Mouse (Mus musculus): Measurements from ENCODE around the gene Clta. TPM values are rescaled to one million over a fixed set of nuclear protein-coding genes. Genes with fewer than 3 reads are reported as not detected.

The Clta gene
- total RNA-seq, 1 experiment from 2014 or later: 316 TPM

DNA sequence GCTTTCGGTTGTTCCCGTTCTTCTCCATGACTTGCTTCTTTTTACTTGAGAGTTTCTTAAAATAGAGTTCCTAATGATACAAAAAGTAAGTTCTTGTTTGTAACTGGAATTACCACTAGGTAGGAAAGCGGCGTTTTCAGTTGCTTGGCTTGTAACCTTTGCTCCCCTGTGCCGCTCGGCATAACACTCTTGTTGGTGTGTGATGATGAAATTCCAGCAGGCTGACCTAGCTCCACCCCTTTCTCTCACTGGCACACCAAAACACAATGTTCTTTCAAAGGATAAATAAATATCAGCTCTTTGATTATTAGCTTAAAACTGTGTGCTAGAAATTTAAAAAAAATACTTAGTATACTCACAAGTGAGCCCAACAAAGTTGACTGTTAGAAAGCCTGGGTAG is 62.6 kb downstream of the Clta start:
- ATAC-seq (replicated peaks; ENCODE audit: low read depth, poor library complexity, severe bottlenecking): no peak

DNA sequence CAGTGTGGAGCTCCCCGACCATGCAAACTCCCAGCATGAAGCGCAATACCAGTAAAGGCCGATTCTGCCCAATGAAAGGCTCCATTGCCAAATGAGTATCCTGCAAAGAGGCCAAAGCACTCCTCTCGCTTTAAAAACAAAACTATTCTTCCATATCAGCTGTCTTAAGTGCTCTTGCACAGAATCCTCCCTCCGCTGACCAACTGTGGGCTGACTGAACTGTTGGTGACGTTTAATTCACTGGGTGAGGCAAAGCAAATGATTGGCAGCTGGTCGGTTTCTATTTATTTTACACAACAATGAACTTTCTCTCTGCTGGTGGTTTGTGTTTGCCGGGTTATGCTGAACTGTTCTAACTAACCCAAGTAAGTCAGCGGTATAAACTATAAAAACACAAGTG is 64.5 kb downstream of the Clta start:
- no peak for ATAC-seq (replicated peaks; ENCODE audit: low read depth, poor library complexity, severe bottlenecking)

DNA sequence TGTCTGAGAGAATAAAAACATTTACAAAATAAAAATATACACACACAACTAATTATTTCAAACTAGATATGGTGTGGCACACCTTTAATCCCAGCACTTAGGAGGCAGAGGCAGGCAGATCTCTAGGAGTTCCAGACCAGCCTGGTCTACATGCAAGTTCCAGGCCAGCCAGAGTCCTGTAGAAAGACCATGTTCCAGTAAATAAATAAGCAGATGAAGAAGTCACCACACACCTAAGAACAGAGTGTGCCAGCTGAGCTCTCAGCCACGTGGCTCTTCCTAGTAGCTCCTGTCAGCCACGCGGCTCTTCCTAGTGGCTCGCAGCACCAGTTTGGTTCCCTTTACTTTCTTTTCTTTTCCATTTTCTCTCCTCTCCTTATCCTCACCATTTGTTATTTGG is 65.2 kb downstream of the Clta start:
- ATAC-seq (replicated peaks; ENCODE audit: low read depth, poor library complexity, severe bottlenecking): no peak

DNA sequence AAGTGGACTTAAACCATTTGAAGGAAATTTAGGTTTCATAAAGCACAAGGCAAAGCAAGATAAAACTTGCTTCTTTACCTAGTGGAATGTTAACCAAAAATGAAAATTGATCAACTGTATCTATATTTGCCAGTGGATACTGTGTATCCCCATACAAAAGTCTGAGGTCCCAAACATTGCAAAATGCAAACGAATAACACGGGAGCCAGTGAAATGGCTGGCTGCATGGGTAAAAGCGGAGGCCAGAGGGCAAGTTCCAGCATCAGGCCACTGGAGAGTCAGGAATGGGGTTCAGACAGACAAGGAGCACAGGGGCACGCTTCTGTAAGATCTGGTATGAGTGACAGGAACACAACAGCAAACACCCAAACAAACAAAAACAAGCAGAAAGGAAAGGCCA is 66.4 kb downstream of the Clta start:
- ATAC-seq (replicated peaks; ENCODE audit: low read depth, poor library complexity, severe bottlenecking): no peak

DNA sequence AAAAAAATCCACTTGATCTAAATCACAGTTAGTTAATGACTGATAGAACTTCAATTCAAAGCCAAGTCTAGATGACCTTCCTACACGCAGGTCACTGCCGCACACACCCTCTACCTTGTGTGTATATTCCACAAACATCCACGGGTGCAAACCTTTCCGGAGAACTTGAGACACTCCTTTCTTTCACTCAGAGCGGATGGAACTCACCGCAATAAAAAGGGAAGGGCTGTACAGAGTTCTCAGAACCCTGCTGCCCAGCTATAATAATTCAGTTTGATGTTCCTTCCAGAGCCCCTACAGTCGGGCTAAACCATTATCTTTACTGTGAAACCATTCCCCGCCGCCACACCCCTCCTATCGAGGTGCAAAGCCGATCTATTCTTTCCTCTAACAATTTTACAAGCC is 67.5 kb downstream of the Clta start:
- peak; percentile 36 for ATAC-seq (replicated peaks; ENCODE audit: low read depth, poor library complexity, severe bottlenecking)

DNA sequence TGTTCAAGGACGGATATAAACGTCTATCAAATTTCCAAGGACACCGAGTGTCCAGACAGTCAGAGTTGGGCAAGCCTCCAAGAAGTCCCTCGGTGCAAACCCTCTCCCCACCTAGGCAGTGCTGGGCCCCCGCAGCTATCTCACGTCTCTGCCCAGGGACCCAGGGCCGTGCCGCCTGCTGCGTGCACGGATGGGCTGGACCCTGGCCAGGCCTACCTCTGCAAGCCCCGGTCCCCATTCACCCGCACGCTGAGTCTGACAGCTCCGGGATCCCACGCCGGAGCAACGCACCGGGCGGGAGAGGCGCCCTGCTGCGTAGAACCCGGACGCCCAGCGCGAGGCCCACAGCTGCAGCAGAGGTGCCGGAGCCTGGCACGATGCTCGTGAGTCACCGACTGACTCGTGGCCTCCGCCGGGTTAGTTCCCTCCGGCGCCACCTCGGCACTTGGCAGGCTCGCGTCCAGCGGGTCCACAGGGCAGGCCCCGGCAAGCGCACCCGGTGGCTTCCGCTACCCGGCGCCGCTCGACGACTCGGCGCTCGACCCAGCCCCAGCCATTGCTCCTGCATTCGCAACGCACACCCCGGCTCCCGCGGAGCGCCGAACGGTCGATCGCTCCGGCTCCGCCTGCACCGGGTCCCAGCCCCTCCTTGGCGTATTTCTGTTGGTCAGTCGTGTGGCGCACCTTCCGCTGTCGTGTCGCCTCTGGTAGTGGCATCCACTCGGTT is 68.1 kb downstream of the Clta start:
- peak; percentile 92 for ATAC-seq (replicated peaks; ENCODE audit: low read depth, poor library complexity, severe bottlenecking)

DNA sequence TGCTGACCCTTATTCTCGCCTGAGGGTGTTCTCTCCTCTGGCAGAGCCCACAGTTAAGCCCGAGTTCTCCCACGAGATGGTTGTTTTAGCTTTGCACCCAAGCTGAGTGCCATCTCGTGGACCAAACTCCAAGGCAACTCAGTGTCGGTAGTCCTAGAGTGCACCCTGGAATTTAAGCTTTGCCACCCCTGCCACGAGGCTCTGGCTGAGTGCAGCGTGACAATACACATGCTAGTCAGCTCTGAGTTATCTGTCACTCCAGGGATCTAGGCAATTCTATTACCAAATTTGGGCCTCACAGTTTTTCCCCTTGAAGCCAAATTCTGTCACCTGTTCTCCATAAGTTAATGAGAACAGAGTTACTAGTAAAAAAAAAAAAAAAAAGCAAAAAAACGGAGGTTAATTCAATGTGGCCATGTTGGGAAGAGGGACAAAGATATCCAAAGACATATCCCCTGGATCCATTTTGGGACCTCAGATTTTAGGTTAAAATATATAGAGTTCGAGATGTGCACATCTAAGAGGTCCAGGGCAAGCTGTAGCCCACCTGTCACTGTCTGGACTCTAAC is 68.7 kb downstream of the Clta start:
- peak; percentile 62; the same call in 1 of the 2 replicates for ATAC-seq (replicated peaks; ENCODE audit: low read depth, poor library complexity, severe bottlenecking)

DNA sequence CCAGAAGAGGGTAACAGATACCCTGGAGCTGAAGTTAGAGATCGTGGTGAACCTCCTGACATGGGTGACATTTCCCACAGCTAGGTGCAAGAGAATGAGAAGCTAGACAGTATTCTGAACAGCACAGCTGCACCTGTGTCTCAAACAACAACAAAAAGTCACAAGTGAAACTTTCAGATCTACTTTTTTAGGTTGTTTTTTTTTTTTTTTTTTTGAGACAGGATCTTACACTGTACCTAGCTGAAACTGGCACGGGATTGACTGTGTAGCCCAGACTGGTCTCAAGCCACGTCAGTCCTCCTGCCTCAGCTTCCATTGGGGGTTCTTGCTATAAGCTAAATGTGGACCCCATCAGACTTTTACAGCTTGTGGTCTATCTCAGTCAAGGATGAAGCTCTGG is 69.5 kb downstream of the Clta start:
- ATAC-seq (replicated peaks; ENCODE audit: low read depth, poor library complexity, severe bottlenecking): no peak

DNA sequence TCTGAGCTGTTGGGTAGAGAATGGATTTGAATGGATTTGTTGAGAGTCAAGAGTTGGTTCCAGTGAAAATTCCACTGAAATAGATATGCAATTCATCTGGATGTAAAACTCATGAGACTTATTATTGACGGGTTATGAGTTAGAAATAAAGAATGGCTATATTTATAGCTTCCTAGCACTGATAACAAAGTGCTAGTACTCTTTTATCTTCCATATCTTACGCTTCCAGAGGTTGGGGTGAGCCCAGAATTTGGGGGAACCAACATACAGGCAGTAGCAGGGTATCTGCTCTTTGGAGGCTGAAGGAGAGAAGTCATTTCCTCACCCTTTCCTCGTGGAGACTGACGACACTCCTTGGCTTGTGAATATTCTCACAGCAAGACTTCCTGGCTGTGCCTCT is 70.2 kb downstream of the Clta start:
- no peak for ATAC-seq (replicated peaks; ENCODE audit: low read depth, poor library complexity, severe bottlenecking)

DNA sequence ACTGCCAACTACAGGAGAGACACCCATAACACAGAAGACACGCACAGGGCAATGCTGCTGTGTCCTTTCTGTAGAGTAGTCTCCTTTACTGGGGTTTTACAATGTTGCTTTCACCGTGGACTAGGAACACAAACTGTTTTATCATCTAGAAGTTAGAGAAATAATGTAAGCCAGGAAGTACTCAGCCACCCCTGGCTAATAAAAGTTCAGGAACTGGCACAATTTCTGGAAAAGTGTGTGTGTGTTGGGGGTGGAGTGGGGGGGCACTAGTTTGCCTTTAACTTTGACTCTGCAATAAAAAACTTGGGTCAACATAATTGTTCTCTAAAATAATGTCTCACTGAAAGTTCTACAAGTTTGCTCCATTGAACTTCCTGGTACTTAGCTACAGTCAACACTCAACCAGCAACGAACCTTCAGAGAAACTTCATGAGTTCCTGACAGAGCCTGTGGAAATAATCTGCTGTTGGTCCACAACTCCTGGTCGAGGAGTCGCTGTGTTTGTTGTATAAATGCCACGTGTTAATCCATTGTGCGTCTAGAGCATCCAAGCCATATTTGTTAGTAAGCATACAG is 74.2 kb downstream of the Clta start:
- no peak for ATAC-seq (replicated peaks; ENCODE audit: low read depth, poor library complexity, severe bottlenecking)

Other genes starting within 250 kb of the Clta start
- gene Olfr159, start 233.4 kb upstream of the Clta start, total RNA-seq (2017): not detected in 2 replicates
- not detected in 2 replicates for gene Olfr156, start 180.6 kb upstream of the Clta start, total RNA-seq (2017)
- gene Olfr157, start 164.3 kb upstream of the Clta start, total RNA-seq (2017): not detected in 2 replicates
- not detected in 2 replicates for gene Olfr155, start 152.9 kb upstream of the Clta start, total RNA-seq (2017)
- gene Reck, start 128.9 kb upstream of the Clta start, total RNA-seq (2017): 0.82 and 1.9 TPM in 2 replicates
- 16.3 TPM in 2 replicates for gene Glipr2, start 47.1 kb upstream of the Clta start, total RNA-seq (2017)
- gene Ccin, start 21.0 kb upstream of the Clta start, total RNA-seq (2017): not detected in 2 replicates
- gene Gne, start 79.7 kb downstream of the Clta start, total RNA-seq (2017): 32.0 and 32.6 TPM in 2 replicates
- 52.2 and 70.9 TPM in 2 replicates for gene Rnf38, start 229.3 kb downstream of the Clta start, total RNA-seq (2017)